Mouse (Mus musculus) MEL (cell line): Measurements from ENCODE around the gene Cpm. TPM values are rescaled to one million over a fixed set of nuclear protein-coding genes. Genes with fewer than 3 reads are reported as not detected.

Source experiments
- DNase-seq: peaks from one replicate; pipeline ENCODE4 v3.0.0; 2011; ENCODE audit warnings: low read depth, low spot score
- H3K27ac ChIP-seq: 2 replicates; pipeline ENCODE4 v1.5.1; 2012; ENCODE audit warnings: low read depth, mild to moderate bottlenecking, control low read depth, low read length, moderate library complexity; ENCODE audit not compliant: control insufficient read depth
- H3K27me3 ChIP-seq, 2 experiments: fragments of 150-350 bp in 1 of 2; sonication (generic) in 1 of 2; 2 replicates each; pipeline ENCODE4 v1.6.1; 2012; ENCODE audit warnings: low read length in 2 of 2, mild to moderate bottlenecking in 2 of 2, improper control_type of control experiment in 1 of 2, moderate library complexity in 1 of 2; ENCODE audit not compliant: insufficient read depth in 2 of 2, control insufficient read depth in 1 of 2
- H3K36me3 ChIP-seq, 2 experiments: 2 replicates each; pipeline ENCODE4 v1.6.1; 2012 to 2014; ENCODE audit warnings: low read length in 2 of 2, improper control_type of control experiment in 1 of 2, inconsistent platforms in 1 of 2, mild to moderate bottlenecking in 1 of 2; ENCODE audit not compliant: insufficient read depth in 2 of 2, control insufficient read depth in 1 of 2
- H3K4me1 ChIP-seq, 2 experiments: fragments of 150-350 bp in 1 of 2; sonication (generic) in 1 of 2; 2 replicates each; pipeline ENCODE4 v1.6.1; 2012; ENCODE audit warnings: low read length in 2 of 2, improper control_type of control experiment in 1 of 2, mild to moderate bottlenecking in 1 of 2; ENCODE audit not compliant: insufficient read depth in 2 of 2, control insufficient read depth in 1 of 2
- H3K4me3 ChIP-seq, 2 experiments: fragments of 150-350 bp in 1 of 2; sonication (generic) in 1 of 2; 2 replicates each; pipeline ENCODE4 v1.5.1; 2012; ENCODE audit warnings: low read depth in 2 of 2, low read length in 2 of 2, mild to moderate bottlenecking in 2 of 2, moderate library complexity in 2 of 2, control low read depth in 1 of 2, improper control_type of control experiment in 1 of 2; ENCODE audit not compliant: control insufficient read depth in 1 of 2, insufficient read depth in 1 of 2
- H3K79me2 ChIP-seq: 2 replicates; pipeline ENCODE4 v1.6.1; 2012; ENCODE audit warnings: mild to moderate bottlenecking, low read length, moderate library complexity; ENCODE audit not compliant: control insufficient read depth, poor library complexity, insufficient read depth
- H3K9ac ChIP-seq: 2 replicates; pipeline ENCODE4 v1.6.1; 2012; ENCODE audit warnings: low read depth, mild to moderate bottlenecking, control low read depth, low read length, moderate library complexity; ENCODE audit not compliant: control insufficient read depth, poor library complexity, severe bottlenecking
- H3K9me3 ChIP-seq: fragments of 150-350 bp; sonication (generic); replicated peaks from 2 replicates; pipeline ENCODE4 v1.6.1; 2012; ENCODE audit warnings: mild to moderate bottlenecking, low read length, improper control_type of control experiment, moderate library complexity; ENCODE audit not compliant: insufficient read depth
- BHLHE40 ChIP-seq: IDR thresholded peaks from 2 replicates; pipeline ENCODE4 v1.6.1; 2012; ENCODE audit warnings: low read depth, mild to moderate bottlenecking, inconsistent platforms, low read length, improper control_type of control experiment, borderline replicate concordance
- CHD2 ChIP-seq: IDR thresholded peaks from 2 replicates; pipeline ENCODE4 v1.6.1; 2011; ENCODE audit warnings: low read length, improper control_type of control experiment
- CTCF ChIP-seq, 3 experiments: IDR thresholded peaks in 2 of 3; conservative IDR thresholded peaks in 1 of 3; 2 replicates each; pipeline ENCODE4 v1.5.1; 2011 to 2012; ENCODE audit warnings: low read length in 3 of 3, low read depth in 2 of 3, mild to moderate bottlenecking in 2 of 3, improper control_type of control experiment in 1 of 3, inconsistent platforms in 1 of 3, mixed read lengths in 1 of 3, moderate library complexity in 1 of 3; ENCODE audit not compliant: control insufficient read depth in 1 of 3, insufficient read depth in 1 of 3, poor library complexity in 1 of 3, severe bottlenecking in 1 of 3
- ELF1 ChIP-seq: IDR thresholded peaks from 2 replicates; pipeline ENCODE4 v1.6.1; 2014; ENCODE audit warnings: low read depth, mild to moderate bottlenecking, inconsistent platforms, low read length, improper control_type of control experiment, moderate library complexity
- ETS1 ChIP-seq: IDR thresholded peaks from 2 replicates; pipeline ENCODE4 v1.6.1; 2012; ENCODE audit warnings: low read depth, mild to moderate bottlenecking, inconsistent platforms, low read length, improper control_type of control experiment, moderate library complexity
- GABPA ChIP-seq: IDR thresholded peaks from 2 replicates; pipeline ENCODE4 v1.6.1; 2012; ENCODE audit warnings: low read depth, mild to moderate bottlenecking, inconsistent platforms, low read length, improper control_type of control experiment, moderate library complexity
- HCFC1 ChIP-seq: IDR thresholded peaks from 2 replicates; pipeline ENCODE4 v1.6.1; 2012; ENCODE audit warnings: low read depth, mild to moderate bottlenecking, inconsistent platforms, low read length, improper control_type of control experiment, moderate library complexity
- JUND ChIP-seq: IDR thresholded peaks from 2 replicates; pipeline ENCODE4 v1.6.1; 2011; ENCODE audit warnings: low read depth, mild to moderate bottlenecking, improper control_type of control experiment, low read length
- MAFK ChIP-seq: IDR thresholded peaks from 2 replicates; pipeline ENCODE4 v1.6.1; 2011; ENCODE audit warnings: low read depth, mild to moderate bottlenecking, low read length, improper control_type of control experiment, borderline replicate concordance
- MAX ChIP-seq: IDR thresholded peaks from 2 replicates; pipeline ENCODE4 v1.6.1; 2011; ENCODE audit warnings: low read length, improper control_type of control experiment
- MAZ ChIP-seq: IDR thresholded peaks from 2 replicates; pipeline ENCODE4 v1.6.1; 2012; ENCODE audit warnings: low read depth, mild to moderate bottlenecking, inconsistent platforms, low read length, improper control_type of control experiment
- MYB ChIP-seq: IDR thresholded peaks from 2 replicates; pipeline ENCODE4 v1.6.1; 2011; ENCODE audit warnings: mild to moderate bottlenecking, low read depth, low read length, improper control_type of control experiment
- MYC ChIP-seq: IDR thresholded peaks from 2 replicates; pipeline ENCODE4 v1.6.1; 2011; ENCODE audit warnings: low read depth, mild to moderate bottlenecking, low read length, improper control_type of control experiment, moderate library complexity
- NELFE ChIP-seq: IDR thresholded peaks from 2 replicates; pipeline ENCODE4 v1.6.1; 2011; ENCODE audit warnings: low read depth, low read length, improper control_type of control experiment
- POLR2A ChIP-seq, 2 experiments: IDR thresholded peaks; 2 replicates each; pipeline ENCODE4 v1.6.1; 2011 to 2012; ENCODE audit warnings: low read length in 2 of 2, mild to moderate bottlenecking in 2 of 2, control low read depth in 1 of 2, improper control_type of control experiment in 1 of 2, low read depth in 1 of 2, moderate library complexity in 1 of 2; ENCODE audit not compliant: control insufficient read depth in 1 of 2, insufficient read depth in 1 of 2, poor library complexity in 1 of 2
- POLR2AphosphoS5 ChIP-seq: IDR thresholded peaks from 2 replicates; pipeline ENCODE4 v1.6.1; 2012; ENCODE audit warnings: low read depth, borderline replicate concordance, mild to moderate bottlenecking, inconsistent platforms, low read length, moderate library complexity, mixed read lengths
- RAD21 ChIP-seq: IDR thresholded peaks from 2 replicates; pipeline ENCODE4 v1.6.1; 2011; ENCODE audit warnings: mild to moderate bottlenecking, low read depth, low read length, improper control_type of control experiment
- SIN3A ChIP-seq: IDR thresholded peaks from 2 replicates; pipeline ENCODE4 v1.6.1; 2012; ENCODE audit warnings: low read length, improper control_type of control experiment, inconsistent platforms
- TAL1 ChIP-seq: IDR thresholded peaks from 2 replicates; pipeline ENCODE4 v1.6.1; 2012; ENCODE audit warnings: mild to moderate bottlenecking, inconsistent platforms, low read length, moderate library complexity, mixed read lengths
- TBP ChIP-seq: IDR thresholded peaks from 2 replicates; pipeline ENCODE4 v1.8.0; 2011; ENCODE audit warnings: low read depth, low read length, improper control_type of control experiment
- UBTF ChIP-seq: IDR thresholded peaks from 2 replicates; pipeline ENCODE4 v1.6.1; 2012; ENCODE audit warnings: low read depth, mild to moderate bottlenecking, inconsistent platforms, low read length, improper control_type of control experiment, moderate library complexity, borderline replicate concordance; ENCODE audit not compliant: insufficient read depth
- USF1 ChIP-seq: IDR thresholded peaks from 2 replicates; pipeline ENCODE4 v1.6.1; 2014; ENCODE audit warnings: low read depth, mild to moderate bottlenecking, inconsistent platforms, low read length, improper control_type of control experiment, moderate library complexity
- USF2 ChIP-seq, 2 experiments: IDR thresholded peaks; 2 replicates each; pipeline ENCODE4 v1.6.1; 2011 to 2012; ENCODE audit warnings: improper control_type of control experiment in 2 of 2, low read length in 2 of 2, borderline replicate concordance in 1 of 2, inconsistent platforms in 1 of 2, low read depth in 1 of 2, mild to moderate bottlenecking in 1 of 2; ENCODE audit not compliant: insufficient read depth in 1 of 2
- ZC3H11A ChIP-seq: IDR thresholded peaks from 2 replicates; pipeline ENCODE4 v1.6.1; 2012; ENCODE audit warnings: low read depth, mild to moderate bottlenecking, inconsistent platforms, low read length, improper control_type of control experiment
- ZNF384 ChIP-seq: IDR thresholded peaks from 2 replicates; pipeline ENCODE4 v1.6.1; 2012; ENCODE audit warnings: low read depth, mild to moderate bottlenecking, inconsistent platforms, low read length, improper control_type of control experiment
- polyA plus RNA-seq, 2 experiments: library from polyadenylated mRNA; stranded (reverse) in 1 of 2; unstranded in 1 of 2; fragments of >175 nt in 1 of 2; fragments of >200 nt in 1 of 2; gene quantifications; 2 replicates each; pipeline versions ENCODE4 v1.2.1 to v1.2.4; 2012; ENCODE audit warnings: low replicate concordance in 2 of 2, low read depth in 1 of 2; ENCODE audit not compliant: insufficient read length in 2 of 2, insufficient read depth in 1 of 2, missing spikeins in 1 of 2
- total RNA-seq: library from RNA; depleted of rRNA; stranded (reverse); fragments of 300-350 nt; gene quantifications from 2 replicates; pipeline ENCODE4 v1.2.3, GENCODE M21; 2012

Gene Cpm
- total and polyA plus RNA-seq, 3 experiments, result 0.04 to 0.40 TPM; not detected in 1

DNA sequence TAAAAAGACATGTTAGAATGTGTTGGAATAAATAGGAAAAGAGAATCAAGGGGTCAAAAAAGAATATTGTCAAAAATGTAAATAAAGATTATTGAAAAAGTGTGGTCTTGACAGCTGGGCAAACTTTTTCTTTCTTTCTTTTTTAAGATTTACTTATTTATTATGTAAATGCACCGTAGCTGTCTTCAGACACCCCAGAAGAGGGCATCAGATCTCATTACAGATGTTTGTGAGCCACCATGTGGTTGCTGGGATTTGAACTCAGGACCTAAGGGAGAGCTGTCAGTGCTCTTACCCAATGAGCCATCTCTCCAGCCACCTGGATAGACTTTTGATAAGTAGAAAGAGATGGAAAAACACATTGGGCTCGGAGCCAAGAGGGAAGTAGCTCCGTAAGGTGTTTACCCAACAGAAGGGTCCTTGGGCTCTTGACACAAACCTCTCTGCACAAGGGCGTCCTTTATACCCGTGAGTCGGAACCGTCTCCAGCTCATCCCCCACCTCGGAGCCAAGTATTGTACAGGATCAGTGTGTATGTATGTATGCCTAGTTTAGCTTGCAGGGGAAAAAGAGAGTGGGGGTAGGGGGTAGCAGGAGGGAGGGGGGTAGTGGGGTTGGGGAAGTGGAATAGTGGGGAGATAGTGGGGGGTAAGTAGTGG lies 24.5 kb upstream of the Cpm start:
- Histone ChIP-seq H3K9ac (no peak overlapping the region), H3K79me2 (no peaks in the 10 kb centered on the region), H3K27me3 (no peaks in the 10 kb centered on the region), H3K9me3 (no peaks in the 10 kb centered on the region), H3K36me3 (no peaks in the 10 kb centered on the region), H3K4me3 (no peak overlapping the region), H3K4me1 (no peaks in the 10 kb centered on the region), H3K27ac (no peak overlapping the region)
- TF ChIP-seq POLR2AphosphoS5 (no peak), BHLHE40 (no peak), TBP (no peak), MYB (no peak), POLR2A (IDR thresholded peaks at IDR 0.05; ENCODE audit: control insufficient read depth in 1 of 2, insufficient read depth in 1 of 2, low read depth in 1 of 2, low read length in 2 of 2, poor library complexity in 1 of 2) (no peak), GABPA (no peak), ETS1 (no peak), MYC (no peak), ZNF384 (no peak), SIN3A (no peak), MAX (no peak), MAZ (no peak), CTCF (IDR thresholded peaks at IDR 0.05 in 2 of 3, conservative IDR thresholded peaks at IDR 0.05 in 1 of 3; ENCODE audit: control insufficient read depth in 1 of 3, insufficient read depth in 1 of 3, low read depth in 2 of 3, low read length in 3 of 3, poor library complexity in 1 of 3, severe bottlenecking in 1 of 3) (no peak), RAD21 (no peak), TAL1 (no peak), NELFE (no peak), ELF1 (no peak), USF2 (IDR thresholded peaks at IDR 0.05; ENCODE audit: borderline replicate concordance in 1 of 2, insufficient read depth in 1 of 2, low read depth in 1 of 2, low read length in 2 of 2) (no peak), USF1 (no peak)
- DNase-seq, result no peak

GRCm38 (mm10) chr10:117605283-117606243 lies 23.7 kb upstream of the Cpm start:
- no peaks in the 10 kb centered on the region for H3K79me2 ChIP-seq
- no peak for TF ChIP-seq UBTF
- no peak for TF ChIP-seq BHLHE40
- TF ChIP-seq ETS1, result no peak
- TF ChIP-seq HCFC1, result no peak
- no peak for TF ChIP-seq USF1
- TF ChIP-seq MAZ, result no peak
- TF ChIP-seq JUND, result no peak
- no peak for TF ChIP-seq ZC3H11A
- no peak for TF ChIP-seq CHD2
- no peak for TF ChIP-seq MAFK
- no peak for TF ChIP-seq TBP
- TF ChIP-seq TAL1, result no peak
- no peaks in the 10 kb centered on the region for H3K36me3 ChIP-seq
- H3K4me3 ChIP-seq, result no peak overlapping the region
- no peak overlapping the region for H3K9ac ChIP-seq
- no peak overlapping the region for H3K27ac ChIP-seq
- no peaks in the 10 kb centered on the region for H3K9me3 ChIP-seq
- H3K4me1 ChIP-seq, result no peaks in the 10 kb centered on the region
- H3K27me3 ChIP-seq, result no peaks in the 10 kb centered on the region
- no peak for DNase-seq
